Mouse (Mus musculus): ENCODE results near the gene Cacng2.

The Cacng2 gene

DNA sequence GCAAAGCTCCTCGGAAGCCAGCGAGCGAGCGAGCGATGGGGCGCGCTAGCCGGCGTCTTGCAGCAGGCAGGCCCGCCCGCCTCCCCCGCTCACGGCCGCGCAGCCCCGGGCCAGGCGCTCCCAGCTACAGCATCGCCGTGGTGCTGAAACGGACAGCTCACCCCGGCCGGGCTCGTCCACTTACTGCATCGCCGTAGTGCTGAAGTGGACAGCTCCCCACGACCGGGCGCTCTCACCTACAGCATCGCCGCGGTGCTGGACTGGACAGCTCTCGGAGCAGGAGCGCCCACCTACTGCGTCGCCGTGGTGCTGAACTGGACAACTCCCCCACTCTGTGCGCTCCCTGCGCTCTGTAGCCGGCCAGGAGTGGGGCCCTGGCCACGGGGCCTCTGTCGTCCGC lies at the start of gene Cacng2:
Gene Cacng2 (minus strand): TSS at position 325 of the 400 bp plus-strand sequence.
- peak; percentile 99 for DNase-seq (ENCODE audit: low read depth, low spot score)

GRCm38 (mm10) chr15:78169566-78169965 lies 49.7 kb upstream of the Cacng2 start:
- DNase-seq (ENCODE audit: low read depth, low spot score) = no peak

GRCm38 (mm10) chr15:78165292-78165691 lies 45.5 kb upstream of the Cacng2 start:
- DNase-seq (ENCODE audit: low read depth, low spot score) = no peak

DNA sequence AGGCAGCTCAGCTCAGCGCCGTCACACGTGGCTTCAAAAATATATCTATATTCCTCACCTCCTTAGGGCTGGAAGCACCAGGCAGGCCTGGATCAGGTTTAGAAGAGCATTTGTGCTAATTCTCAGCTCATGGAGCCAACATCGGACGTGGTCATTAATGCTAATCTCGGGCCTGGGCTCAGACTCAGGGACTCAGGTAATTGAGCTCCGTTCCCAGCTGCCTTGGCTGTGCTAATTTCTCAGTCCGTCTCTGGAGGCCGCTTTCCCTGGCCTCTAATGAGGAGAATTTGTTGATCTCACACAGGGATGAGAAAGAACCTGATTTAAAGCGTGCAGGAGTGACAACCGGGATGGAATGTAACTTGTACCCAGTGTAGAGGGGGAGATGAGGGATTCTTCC lies 44.6 kb upstream of the Cacng2 start:
- no peak for DNase-seq (ENCODE audit: low read depth, low spot score)

DNA sequence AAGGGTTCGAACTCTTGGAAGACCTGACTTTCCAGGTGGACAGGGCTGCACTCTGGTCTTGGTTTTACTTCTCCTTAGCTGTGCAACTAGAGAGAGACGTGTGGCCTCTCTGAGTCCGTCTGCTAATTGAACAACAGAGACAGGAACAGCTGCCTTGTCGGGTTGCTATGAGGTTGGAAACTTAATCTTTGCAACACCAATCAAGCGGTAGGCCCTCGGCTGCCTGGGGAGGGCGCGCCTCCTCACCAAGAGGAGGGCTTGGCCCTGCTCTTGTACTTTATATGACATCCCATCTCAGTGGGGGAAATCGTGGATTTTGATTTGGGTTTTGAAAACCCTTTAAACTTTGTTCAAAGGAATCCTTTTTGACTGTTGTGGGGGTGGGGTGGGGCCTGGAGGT lies 42.1 kb upstream of the Cacng2 start:
- DNase-seq (ENCODE audit: low read depth, low spot score) = no peak

- DNase-seq (ENCODE audit: low read depth, low spot score) = no peak
These were observed 38.5 kb upstream of the Cacng2 start for GRCm38 (mm10) chr15:78158335-78158734.

DNA sequence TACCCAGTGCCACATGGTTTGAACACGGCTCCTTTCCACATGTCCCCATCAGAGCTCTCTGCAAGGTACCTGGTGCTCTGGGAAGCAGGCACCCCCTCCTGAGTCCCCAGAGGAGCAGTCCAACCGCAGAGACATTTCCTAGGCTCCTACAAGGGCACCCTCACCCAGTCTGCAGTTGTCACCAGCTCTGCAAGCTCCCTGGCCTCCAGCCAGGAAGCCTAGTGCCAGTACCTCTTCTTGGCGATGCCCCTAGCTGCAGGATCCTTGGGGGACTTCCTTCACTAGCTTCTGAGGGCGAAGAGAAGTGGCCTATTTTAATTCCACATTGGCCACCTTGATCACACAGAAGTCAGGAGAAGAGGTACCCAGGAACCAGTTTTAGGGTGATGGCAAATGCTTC lies 38.0 kb upstream of the Cacng2 start:
- DNase-seq (ENCODE audit: low read depth, low spot score) = no peak

DNA sequence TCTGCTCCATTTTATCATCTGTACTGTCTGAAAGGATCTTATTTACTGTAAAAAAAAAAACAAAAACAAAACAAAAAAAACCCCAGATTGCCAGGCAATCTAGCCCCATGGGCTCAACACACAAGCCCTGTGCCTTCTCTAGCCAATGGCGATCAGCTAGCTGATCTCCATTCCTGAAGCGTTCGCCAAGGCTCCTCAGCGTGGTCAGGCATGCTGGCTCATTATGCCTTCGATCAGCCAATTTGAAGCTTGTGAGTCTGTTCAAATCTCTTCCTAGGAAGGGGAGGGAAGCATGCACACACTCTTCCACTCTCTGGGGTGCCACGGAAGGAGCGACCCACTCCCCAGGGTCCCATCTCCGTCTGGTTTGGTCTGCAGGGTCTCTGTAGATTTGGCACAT lies 37.5 kb upstream of the Cacng2 start:
- no peak for DNase-seq (ENCODE audit: low read depth, low spot score)

GRCm38 (mm10) chr15:78155421-78155820 lies 35.6 kb upstream of the Cacng2 start:
- DNase-seq (ENCODE audit: low read depth, low spot score) = no peak

- peak; percentile 28 for DNase-seq (ENCODE audit: low read depth, low spot score)
These were observed 33.4 kb upstream of the Cacng2 start for GRCm38 (mm10) chr15:78153045-78153775.

DNA sequence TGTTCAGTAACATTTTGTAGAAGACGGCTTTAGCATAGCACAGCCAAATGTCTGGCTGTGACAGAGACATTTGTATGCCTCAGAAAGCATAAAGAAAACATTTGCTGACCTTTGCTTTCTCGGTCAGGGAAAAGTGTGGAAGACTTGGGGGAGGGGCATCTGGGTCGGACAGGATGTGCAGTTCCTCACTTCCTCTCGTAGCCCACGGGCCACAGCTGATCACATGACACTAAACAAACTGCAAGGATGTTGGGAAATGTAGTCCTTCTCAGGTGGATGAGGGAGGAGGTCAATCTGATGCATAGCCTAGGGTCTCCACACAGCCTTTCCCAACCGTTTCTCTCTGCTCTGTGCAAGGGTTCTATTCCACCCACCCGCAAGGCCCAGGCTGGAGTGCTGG lies 28.7 kb upstream of the Cacng2 start:
- peak; percentile 53 for DNase-seq (ENCODE audit: low read depth, low spot score)

DNA sequence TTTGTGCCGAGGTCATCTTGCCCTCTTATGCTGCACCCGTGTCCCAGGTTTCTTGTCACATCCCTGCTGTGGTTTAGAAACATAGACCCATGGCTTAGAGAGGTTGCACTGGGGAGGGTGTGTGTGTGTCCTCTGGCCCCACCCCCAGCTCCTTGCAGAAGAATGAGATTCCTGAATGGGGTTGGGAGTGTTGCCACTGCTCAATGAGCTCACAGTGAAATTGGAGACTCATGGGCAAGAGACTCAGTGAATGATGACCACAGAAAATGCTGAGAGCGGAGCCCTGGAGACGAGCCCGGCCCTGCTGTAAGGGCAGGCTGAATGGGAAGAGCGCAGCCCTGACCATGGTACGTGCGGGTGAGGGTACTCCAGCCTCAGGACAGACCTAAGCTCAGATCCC lies 20.4 kb upstream of the Cacng2 start:
- peak; percentile 54 for DNase-seq (ENCODE audit: low read depth, low spot score)

- DNase-seq (ENCODE audit: low read depth, low spot score) = no peak
These were observed 14.8 kb upstream of the Cacng2 start for GRCm38 (mm10) chr15:78134606-78135005.

DNA sequence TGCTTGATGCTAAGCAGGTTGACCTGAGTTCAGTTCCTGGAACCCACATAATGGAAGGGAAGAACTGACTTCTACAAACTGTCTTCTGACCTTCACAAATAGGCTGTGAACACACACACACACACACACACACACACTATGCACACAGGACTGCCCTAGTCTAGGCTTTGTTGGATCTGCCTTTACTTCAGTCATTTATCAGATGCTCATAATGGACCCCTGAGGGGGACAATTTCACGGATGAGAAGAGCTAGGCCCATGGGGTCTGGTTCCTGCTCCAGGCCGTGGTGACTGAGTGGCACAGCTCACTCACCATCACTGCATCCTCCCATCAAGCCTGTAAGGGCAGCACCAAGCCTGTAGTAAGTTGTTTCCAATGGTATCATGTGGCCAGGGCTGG lies 13.6 kb upstream of the Cacng2 start:
- DNase-seq (ENCODE audit: low read depth, low spot score) = no peak

GRCm38 (mm10) chr15:78119248-78119647 lies 580 bp downstream of the Cacng2 start:
- DNase-seq (ENCODE audit: low read depth, low spot score) = peak; percentile 21

DNA sequence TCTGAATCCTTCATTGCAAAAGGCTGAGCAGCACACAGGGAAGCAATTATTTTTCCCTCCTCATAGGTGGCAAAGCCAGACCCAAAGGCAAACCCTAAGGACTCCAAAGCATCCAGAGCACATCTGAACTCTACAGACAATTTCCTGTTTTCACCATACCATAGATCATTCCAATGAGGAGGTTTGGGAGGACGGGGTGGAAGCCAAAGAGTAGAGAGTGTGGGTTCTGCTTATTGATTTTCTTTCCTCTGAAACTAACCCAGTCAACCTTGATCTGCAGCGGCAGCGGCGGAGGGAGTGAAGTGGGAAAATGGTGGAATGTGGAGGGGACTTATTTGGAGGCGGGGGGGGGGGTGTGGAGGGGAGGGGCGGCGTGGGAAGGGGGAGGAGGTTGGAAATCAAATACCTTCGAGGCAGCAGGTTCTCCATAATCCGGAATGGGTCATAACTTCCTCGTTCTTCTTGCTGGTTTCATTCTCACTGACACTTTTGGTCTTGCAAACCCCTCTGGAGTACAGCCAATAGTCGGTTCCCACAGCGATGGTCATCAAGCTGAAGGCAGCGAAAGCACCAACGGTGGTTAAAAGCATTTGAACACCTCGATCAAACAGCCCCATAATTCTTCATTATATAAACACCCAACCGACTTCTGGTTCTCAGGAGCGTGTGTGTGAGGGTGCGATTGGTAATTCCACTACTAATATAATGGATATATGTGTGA lies 1.4 kb downstream of the Cacng2 start:
- DNase-seq (ENCODE audit: low read depth, low spot score) = no peak

DNA sequence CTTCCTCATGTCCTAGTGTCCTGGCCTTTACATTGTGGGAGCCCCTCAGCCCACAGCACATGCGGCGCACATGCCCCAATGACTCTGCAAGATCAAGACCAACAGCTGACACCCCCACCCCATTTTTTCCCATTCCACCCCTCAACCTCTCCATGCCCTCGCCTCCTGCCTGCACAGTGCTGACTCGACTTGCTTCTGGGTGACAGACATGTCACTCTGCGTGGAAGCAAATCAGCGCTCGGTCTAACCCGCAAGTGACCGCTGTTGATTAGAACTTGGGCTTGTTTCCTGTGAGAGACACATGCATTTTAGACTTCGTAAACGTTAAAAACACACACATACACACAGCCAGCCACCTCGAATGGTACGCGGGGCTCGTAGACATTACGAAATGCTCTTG lies 2.1 kb downstream of the Cacng2 start:
- DNase-seq (ENCODE audit: low read depth, low spot score) = no peak

DNA sequence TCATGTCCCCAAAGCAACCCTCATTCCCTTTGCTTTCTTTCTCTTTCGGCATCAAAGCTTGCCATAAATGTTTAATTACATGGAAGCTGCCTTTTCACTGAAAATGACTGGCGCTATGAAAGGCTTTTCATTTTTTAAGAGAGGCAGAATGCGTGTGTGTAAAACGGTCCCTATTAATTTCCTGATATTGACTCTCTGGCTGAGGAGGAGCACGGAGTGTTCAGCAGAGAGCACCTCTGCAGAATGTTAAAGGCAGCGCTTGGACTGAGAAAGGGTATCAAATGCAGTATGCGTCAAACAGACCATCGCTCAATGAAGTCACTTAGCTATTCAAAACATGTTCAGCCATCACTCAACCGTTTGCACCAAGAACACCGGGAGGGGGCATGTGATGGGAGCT lies 2.9 kb downstream of the Cacng2 start:
- DNase-seq (ENCODE audit: low read depth, low spot score) = no peak

DNA sequence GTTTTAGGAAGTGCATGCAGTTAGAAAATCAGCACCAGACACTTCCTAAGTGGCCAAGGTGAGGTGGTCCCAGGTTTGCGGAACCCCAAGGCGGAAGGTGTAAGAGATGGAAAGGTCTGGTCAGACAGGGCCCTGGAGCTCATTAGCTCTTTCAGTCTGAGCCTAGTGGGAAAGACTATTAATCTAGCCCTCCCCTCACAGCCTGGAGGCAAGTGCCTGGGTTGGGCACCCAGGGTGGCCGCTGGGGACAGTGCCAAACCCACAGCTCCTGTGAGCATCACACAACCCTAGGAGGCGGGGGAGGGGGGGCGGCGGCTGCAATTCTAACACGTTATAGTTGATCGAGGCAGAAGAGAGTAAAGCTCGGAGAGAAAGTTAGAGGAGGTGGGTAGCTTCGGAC lies 3.6 kb downstream of the Cacng2 start:
- no peak for DNase-seq (ENCODE audit: low read depth, low spot score)

GRCm38 (mm10) chr15:78099516-78099915 lies 20.3 kb downstream of the Cacng2 start:
- no peak for DNase-seq (ENCODE audit: low read depth, low spot score)

DNA sequence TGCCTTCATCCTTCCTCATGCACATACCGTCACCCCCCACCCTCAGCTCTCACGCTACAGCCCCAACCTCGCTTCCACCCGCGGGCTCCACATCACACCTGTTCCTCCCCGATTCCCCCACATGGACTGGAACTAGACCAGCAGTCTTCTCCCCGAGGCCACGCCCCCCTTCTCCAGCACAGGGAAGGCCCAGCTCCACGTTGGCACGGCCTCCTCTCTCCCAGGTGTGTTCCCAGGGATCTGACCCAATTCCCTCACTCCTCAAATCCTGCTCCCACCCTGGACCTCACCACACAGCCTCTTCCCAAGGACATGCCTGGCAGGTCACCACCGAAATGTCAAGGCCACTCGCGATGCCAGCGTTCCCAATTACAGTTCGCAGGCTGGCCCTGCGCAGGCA lies 23.8 kb downstream of the Cacng2 start:
- peak; percentile 8 for DNase-seq (ENCODE audit: low read depth, low spot score)

DNA sequence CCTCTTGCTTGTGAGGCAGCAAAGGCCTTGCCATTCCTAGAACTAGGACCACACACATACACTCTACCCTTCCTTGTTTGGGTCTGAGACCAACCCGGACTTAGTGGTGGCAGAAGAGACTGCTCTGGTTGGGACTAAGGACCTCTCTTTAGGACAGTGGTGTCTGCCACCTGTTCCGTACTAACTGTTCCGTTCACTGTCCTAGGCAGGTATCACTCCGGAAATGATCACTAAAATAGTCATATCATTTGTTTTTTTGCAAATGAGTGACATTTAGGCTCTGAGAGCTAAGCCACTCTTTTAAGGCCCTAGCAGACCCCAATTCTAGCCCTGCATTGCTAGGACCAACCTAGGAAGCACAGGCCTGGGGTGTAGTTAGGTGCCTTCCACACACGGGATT lies 26.2 kb downstream of the Cacng2 start:
- no peak for DNase-seq (ENCODE audit: low read depth, low spot score)

GRCm38 (mm10) chr15:78082841-78083572 lies 36.8 kb downstream of the Cacng2 start:
- no peak for DNase-seq (ENCODE audit: low read depth, low spot score)

All from ZHBTc4 (cell line).